Mouse (Mus musculus) mature B cell (primary cell): ENCODE results near the gene Pxmp2.

Experiments used
- in situ Hi-C: fragments of 300-500 bp; cut with MboI; formaldehyde crosslinking; loops from 2 replicates; pipeline ENCODE4 v1.14.3; 2019

Gene Pxmp2

DNA sequence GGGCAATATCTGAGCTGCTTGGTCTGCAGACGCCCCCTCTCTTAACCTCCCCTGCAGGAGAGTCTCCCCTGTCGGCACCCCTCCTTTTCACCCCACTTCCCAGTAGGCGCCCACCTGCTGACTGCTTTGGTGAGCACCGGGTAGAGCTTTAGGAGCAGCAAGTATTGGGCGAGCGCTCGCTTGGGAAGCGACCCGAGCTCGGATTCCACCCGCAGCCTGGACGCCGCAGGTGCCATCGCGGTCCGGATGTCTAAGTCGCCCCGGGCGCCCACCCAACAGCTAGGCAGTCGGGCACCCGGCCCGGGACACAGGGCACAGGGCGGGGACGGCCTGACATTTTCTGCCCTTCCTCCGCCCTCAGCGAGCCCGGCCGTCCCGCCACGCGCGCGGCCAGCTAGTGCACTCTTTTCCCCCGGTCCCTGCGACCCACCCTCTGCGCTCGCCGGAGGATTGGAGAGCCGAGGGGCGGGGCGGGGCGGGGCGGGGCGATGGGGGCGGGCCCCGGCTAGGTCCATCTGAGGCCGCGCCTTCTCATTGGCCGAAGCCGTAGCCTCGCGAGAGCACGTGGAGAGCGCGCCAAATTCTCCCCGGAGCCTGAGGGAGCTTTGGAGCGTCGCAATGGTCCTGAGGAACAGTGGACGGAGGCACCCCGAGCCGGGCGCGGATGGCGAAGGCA lies at the start of gene Pxmp2, which contains the start of gene Pole:
TSS of gene Pxmp2 (minus strand) at position 417 of the 676 bp plus-strand sequence.
TSS of gene Pole (plus strand) at position 537 of the 676 bp plus-strand sequence.
- in situ Hi-C loops: no loop called here

DNA sequence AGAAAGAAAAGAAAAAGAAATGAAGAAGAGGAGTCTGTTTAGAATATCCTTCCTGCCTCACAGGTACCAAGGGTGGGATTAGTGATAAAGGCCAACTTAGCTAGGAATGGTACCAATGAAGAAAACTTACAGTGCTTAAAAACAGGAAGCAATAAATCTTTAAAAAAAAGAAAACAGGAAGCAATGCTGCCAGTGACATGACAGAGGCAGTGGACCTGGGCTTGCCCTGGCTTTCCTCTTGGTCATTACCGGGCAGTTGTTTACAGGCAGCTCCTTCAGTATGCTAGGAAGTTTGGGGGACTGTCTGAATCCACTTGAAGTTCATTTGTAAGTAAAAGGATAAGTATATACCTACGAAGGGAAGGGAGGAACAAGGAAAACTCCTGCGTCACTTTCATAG lies 44.5 kb upstream of the Pxmp2 start:
- in situ Hi-C loops: no loop called here

DNA sequence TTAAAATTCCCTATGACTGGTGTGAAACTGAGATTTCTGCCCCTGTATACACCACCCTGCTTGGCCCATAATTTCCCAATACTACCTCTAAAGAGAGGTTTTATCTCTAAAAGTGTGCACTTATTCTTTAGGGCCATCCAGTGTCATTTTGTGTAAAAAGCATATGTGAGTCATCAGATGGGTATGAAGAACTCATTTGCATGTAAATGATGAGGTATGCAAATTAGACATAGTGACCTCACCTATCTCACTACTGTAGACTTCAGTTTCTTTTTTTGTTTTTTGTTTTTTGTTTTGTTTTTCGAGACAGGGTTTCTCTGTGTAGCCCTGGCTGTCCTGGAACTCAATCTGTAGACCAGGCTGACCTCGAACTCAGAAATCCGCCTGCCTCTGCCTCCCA lies 27.1 kb upstream of the Pxmp2 start:
- in situ Hi-C loops: no loop called here

DNA sequence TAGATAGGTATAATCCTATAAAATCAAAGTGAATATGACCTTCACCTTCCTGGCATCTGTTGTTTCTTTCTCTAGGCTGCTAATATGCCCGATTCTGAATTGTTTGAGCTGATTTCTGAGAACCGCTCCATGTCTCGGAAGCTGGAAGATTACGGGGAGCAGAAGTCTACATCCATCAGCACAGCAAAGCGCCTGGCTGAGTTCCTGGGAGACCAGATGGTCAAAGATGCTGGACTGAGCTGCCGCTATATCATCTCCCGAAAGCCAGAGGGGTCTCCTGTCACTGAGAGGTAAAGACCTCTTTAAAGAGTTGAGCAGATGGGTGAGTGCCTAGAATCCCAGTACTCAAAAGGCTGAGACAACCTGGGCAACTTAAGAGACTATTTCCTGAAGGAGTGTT lies 22.9 kb upstream of the Pxmp2 start:
- in situ Hi-C loops: no loop called here

DNA sequence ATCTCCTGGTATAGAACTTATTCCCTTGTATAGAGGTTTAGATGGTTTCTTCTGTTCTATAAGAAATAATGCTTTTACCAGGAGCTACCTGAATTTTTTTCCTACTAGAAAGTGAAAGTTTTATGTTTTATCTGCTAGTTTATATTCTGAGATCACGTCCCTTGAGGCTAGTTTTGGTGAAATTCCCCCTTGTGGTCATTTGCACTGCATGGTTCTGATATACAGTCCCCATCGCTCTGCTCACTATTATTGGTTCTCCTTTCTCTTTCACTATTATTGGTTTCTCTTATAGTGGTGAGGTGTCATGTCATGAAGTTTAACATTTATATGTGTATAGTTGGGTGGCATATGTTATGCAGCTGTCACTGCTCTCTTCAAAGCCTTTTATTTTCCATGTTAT lies 14.6 kb upstream of the Pxmp2 start:
- in situ Hi-C loops: no loop called here

DNA sequence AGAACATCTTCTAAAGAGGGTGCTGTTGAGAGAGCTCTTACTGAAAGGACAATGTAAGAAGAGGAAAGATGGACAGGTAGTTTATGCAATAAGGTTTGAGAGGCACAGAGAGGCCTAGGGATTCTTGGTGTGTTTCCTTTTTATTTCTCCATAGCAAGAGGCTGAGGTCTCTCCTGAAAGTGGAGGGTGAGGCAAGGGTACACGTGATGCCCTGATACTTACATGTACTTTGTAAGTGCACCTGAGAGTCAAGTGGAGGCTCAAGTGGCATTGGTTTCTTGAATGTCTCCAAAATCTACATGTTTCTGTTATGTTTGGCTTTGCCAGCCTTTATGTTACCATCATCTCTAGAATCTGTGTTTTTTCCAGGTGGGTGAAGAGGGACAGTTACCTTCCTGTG lies 10.7 kb upstream of the Pxmp2 start:
- in situ Hi-C loops: no loop called here

DNA sequence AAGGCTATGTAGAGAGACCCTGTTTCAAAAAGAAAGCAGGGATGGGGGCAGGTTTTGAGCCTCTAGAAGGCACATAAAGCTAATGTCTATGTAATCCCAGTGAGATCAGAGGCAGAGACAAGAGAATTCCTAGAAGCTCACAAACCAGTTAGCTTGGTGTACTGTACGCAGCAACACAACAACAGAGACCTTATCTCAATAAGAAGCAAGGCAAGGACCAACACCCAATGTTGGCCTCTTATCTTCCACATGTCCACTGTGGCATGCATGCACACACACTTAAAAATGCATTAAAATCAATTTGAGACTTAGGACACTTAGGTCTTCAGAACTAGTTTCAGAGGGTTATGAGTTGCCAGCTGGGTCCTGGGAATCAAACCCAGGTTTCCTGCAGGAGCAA lies 5.7 kb upstream of the Pxmp2 start:
- in situ Hi-C loops: no loop called here

DNA sequence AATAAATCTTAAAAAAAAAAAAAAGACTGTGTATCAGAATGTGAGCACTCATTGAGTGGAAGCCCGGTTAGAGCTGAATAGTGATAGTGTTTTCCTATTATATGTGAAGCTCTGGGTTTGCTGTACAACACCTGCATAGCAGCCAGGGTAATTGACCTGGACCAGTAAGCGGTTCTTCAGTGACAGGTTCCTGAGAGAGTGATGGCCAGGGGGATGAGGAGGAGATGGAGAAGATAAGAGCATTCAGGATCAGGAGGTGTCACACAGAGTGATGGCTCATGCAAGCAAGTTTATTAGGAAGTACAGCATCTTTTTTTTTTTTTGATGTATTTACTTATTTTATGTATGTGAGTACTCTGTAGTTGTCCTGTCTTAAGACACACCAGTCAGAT lies 1.1 kb upstream of the Pxmp2 start:
- in situ Hi-C loops: no loop called here

DNA sequence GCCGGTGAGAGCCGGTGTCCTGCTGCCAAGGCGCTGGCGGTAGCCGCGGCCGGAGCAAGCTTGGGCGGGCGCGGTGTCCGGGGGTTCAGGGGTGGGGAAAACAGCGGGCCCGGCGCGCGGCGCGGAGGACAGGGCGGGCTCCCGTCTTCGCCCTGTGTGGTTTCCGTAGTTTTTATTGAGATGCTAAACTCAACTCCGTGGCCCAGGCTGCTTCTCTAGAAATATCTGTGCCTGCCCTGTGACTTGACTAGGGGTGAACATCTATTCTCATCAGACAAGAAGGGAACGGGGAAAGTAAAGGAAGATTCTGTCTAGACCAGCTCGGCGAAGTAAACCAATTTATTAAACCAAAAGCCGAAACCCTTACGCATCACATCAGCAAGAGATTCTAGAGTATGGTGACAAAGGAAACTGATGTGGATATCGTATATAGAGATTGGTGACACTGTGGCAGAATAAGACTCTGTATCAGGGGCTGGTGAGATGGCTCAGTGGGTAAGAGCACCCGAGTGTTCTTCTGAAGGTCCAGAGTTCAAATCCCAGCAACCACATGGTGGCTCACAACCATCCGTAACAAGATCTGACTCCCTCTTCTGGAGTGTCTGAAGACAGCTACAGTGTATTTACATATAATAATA lies 579 bp upstream of the Pxmp2 start:
- in situ Hi-C loops: no loop called here

DNA sequence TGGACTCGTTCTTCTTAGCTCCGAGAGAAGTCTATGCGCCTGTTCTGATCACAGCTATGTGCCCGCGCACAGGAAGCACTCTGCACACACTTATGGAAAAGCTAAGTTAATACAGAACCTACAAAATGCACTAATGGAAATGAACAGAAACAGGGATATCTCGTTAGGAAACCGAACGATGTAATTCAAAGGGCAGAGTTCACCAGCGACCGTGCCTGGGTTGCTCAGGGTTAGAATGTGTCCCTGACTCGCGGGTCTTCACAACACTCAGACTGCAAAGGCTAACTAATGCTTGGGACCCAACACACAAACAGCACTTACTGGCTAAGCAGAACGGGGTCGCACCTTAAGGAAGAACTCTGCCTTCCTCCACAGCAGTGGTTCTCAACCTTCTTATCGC lies 830 bp downstream of the Pxmp2 start:
- in situ Hi-C loops: no loop called here

DNA sequence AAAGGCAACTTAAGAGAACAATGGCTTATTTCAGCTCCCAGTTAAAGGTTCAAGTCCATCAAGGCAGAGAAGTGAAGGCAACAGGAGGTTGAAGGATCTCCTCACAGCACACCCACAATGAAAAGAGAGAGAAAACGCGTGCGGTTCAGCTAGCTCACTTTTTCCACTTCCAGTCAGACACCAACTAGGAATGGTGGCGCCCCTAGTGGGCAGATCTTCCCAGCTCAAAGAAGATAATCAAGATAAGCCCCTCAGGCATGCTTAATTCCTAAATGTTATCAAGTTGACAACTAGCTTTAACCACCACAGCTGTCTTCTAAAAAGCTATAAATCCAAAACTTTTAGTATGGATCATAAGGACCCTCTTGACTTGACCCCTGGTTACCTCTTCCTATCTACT lies 1.4 kb downstream of the Pxmp2 start:
- in situ Hi-C loops: no loop called here

DNA sequence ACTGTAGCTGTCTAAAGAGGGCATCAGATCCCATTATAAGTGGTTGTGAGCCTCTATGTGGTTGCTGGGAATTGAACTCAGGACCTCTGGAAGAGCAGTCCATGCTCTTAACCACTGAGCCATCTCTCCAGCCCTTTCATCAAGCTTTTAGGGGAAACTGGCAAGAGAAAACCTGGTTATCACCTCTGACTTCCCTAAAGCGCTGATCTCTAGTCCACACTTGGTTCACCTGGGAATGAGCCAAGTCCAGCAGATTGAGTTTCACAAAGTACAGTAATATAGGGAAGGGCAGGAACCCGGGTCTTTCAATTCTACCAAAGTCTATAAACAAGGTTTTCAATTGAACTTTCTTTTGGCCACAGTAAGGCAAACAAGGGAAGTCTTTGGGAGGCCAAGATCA lies 4.0 kb downstream of the Pxmp2 start:
- in situ Hi-C loops: no loop called here

DNA sequence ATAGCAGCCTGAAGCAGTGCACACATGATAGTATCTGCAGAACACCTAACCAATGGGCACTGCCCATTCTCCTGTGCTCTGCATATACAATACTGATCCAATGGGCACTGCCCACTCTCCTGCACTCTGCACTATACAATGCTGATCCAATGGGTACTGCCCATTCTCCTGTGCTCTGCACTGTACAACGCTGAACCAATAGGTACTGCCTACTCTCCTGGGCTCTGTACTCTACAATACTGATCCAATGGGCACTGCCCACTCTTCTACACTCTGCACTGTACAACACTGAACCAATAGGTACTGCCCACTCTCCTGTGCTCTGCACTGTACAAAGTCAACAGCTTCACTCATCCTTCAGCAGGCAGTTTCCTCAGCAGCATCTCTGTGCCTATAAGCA lies 9.1 kb downstream of the Pxmp2 start:
- in situ Hi-C loops: no loop called here

DNA sequence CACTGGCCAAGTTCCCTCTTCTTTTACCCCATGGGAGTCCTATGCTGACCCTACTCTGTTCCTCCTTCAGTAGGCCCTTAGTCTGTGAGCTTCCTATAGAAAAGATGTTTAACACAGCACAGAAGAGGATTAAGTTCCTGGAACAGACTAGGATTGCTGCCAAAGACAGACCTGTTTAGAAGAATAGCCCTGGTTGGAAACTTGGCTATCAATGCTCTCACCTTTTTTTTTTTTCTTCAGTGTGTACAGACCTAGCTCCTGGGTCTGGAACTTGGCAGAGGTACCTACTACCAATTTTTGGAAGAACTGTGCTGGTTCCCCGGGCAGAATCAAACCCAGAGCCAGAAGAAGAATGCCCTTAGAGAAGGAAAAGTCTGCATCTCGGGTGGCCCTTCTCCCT lies 9.6 kb downstream of the Pxmp2 start:
- in situ Hi-C loops: no loop called here

DNA sequence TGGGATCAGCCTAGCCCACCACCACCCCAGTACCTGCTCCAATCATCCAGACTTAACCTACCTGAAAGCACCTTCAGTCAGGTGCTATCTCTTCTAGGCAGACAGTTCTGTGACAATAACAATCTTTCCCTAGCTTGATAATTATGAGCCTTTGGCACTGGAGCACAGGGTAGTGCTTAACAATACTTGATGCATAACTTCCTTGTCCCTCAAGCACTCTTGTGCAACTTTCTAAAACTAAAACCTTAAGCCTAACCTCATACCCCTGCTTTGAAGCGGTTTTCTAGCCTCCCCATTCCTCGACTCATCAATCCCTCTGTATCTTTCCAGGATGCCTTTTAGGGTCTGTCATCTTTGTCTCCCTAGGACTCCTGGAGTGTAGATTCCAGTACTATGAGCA lies 11.1 kb downstream of the Pxmp2 start:
- in situ Hi-C loops: no loop called here

DNA sequence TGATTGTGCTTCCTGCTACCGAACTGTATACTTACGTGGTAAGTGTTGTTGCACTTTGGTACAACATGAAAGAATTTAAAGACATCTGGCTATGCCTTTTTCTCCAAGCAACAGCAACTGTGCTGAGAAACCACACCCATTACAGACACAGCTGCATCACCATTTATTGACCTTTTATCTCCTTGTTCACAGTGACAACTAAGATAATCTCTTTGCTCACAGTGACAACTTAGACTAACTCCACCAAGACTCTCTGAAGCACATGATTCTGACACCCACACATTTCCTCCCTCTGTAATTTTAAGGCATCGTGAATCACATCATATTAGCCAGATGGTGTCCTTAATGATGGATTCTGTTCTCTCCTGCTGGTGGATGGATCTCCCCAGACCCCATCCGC lies 11.8 kb downstream of the Pxmp2 start:
- in situ Hi-C loops: no loop called here

DNA sequence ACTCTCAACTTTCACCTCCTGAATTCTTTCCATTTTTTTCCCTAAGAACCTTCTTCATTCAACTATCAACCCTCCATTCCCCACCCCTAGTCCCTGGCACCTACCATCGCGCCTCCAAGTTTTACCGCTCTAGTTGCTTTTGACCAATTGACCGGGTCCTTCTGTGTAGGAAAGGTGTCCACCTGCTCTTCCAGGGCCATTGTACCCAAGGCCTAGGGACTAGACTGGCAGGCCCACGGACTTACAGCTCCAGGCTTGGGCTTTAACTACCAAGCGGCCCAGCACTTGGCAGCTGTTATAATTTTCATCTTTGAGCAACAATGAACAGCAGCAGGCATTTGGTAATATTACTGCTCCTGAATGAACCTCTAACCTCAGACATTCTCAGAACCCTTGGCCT lies 15.7 kb downstream of the Pxmp2 start:
- in situ Hi-C loops: no loop called here

DNA sequence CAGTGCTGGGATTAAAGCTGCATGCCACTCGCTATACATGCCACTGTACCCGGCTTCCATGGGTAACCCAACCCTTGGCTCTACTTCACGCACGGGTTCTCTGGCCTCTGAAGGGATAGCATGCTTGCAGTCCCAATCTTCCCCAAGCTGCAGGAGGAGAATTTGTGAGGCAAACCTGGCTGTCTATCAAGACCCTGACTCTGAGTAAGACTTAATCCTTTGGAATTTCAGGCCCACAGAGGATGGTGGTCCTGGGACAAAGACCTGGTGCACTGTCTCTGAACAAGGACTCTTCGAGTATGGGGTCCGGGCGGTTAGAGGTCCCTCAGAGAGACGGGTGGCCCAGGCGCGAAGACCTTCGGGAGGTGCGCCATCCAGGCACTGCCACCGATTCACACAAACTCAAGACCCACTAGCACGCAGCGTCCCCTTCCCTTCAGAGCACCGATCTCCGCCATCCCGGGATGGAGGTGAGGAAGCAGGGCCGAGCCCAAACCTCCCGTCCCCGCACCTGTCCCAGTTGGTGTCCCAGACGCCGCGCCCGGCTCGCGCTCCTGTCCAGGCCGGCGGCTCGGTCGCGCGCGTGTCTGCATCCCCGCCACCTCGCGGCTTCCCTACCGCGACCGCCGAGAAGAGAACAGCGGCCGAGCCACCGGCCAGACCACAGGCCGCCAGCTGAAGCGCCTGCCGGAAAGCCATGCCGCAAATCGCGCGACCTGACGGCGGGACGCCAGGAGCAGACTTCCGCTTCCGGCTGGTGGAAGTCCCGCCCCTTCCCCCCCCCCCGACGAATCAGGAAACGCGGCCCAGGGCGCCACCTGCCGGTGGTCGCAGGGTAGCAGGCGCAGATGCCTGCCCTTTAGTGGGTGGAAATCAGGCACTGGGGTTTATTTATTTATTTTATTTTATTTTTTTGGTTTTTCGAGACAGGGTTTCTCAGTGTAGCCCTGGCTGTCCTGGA lies 16.6 kb downstream of the Pxmp2 start, which contains the start of gene Pgam5:
TSS of gene Pgam5 (minus strand) at position 773 of the 961 bp plus-strand sequence.
- in situ Hi-C loops: no loop called here

DNA sequence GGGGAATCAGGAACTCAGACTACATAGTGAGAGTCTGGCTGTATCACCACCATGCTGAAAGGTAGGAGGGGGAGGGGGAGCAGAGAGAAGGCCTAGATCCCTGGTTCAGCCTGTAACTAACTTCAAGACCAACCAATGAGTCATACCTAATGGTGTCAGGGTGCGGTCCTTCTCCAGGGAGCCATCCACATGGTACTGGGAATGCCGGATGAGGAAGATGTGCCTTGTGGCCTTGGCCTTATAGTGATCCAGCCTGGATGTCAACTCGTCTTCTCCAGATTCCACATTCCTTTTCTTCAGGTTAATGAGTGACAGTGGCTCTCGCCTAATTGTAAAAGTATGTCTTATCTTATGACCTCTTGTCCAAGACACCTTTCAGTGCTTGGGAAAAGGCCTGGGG lies 19.0 kb downstream of the Pxmp2 start:
- in situ Hi-C loops: no loop called here

DNA sequence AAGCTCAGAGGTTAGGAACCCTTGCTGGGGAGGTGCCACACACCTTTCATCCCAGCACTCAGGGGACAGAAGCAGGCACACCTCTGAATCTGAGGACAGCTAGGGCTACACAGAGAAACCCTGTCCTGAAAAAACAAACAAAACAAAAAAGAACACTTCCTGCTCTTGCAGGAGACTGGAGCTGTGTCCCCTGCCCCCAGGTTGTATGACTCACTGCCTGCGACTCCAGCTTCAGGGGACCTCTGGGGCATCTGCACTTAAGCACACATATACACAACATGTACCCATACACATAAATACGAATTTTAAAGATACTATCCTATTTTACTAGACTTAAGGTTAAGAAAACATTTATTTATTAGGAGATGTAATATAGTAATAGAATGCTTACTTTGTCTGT lies 41.9 kb downstream of the Pxmp2 start:
- in situ Hi-C loops: no loop called here

DNA sequence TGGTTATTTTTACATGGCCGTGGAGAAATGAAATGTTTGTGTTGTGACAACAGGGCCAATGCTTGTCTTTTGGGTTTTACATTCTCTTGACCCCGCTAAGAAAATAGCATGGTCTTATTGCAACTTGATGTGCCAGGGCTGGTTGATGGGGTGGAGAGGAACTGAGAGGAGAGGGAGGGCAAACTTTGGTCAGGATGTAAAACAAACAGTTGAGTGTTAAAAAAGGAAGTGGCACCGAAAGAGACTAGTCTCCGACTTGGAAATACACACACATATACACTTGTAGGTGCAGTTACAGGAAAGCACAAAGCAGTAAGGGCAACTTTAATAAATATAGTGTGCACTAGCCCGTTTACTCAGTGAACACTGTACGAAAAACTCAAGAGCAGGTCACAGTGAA lies 53.6 kb downstream of the Pxmp2 start:
- in situ Hi-C loops: no loop called here

DNA sequence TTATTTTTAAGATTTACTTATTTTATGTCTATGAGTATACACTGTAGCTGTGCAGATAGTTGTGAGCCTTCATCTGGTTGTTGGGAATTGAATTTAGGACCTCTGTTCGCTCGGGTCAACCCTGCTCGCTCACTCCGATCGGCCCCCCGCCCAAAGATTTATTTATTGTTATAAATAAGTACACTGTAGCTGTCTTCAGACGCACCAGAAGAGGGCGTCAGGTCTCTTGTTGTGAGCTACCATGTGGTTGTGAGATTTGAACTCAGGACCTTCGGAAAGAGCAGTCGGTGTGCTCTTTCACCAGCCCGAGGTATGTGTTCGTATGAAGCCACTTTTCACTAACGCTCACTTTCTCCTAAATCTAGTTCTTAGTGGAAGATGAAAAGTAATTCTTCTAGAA lies 54.3 kb downstream of the Pxmp2 start:
- in situ Hi-C loops: no loop called here
